Mouse (Mus musculus): ENCODE measurements around the gene Rab27a. TPM values are rescaled to one million over a fixed set of nuclear protein-coding genes. Genes with fewer than 3 reads are reported as not detected.
A peak's percentile ranks its signal among the peaks of the same experiment; 100 is the strongest.
"Not testable (repeated sequence)": the region's sequence is repeated elsewhere in the genome, so short reads cannot be mapped to it uniquely, and the experiment has no call there.

Rab27a gene
- polyA plus RNA-seq, 1 experiment from 2014 or later = 3.7 TPM

- Histone ChIP-seq H3K9me3 (replicated peaks) (no peaks in the 10 kb centered on the region), H3K4me1 (replicated peaks) (no peaks in the 10 kb centered on the region), H3K27ac (no peak overlapping the region), H3K9ac (no peak overlapping the region), H3K4me3 (no peak overlapping the region), H3K4me2 (no peak overlapping the region), H3K36me3 (no peaks in the 10 kb centered on the region), H3K27me3 (peaks cover 16% of the 10 kb centered on the region)
- 3% methylated on average over 1 of the region's 1 CpGs for WGBS
- ATAC-seq (replicated peaks; ENCODE audit: insufficient number of reproducible peaks, insufficient read depth, low FRiP score, low read depth) = no peak
Observed at GRCm38 (mm10) chr9:73091747-73092146, 47.1 kb downstream of the Rab27a start.

DNA sequence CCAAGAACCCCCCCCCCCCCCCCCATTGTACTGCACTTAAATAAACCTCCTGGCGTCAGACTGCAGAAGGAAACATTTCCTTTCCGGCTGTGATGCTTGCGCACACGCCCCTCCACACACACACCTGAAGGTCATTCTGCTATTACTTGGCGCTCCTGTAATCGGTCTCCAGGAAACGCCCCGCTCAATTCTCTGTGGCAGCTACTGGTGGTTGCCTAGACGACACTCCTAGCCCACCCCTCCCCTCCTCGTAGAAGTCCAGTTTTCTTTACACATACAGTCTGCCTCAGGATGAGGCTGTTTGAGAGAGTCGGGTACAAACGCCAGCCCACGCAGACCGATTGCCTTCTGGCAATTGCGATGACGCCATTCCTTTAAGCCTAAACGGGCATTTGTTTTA lies 49.9 kb downstream of the Rab27a start:
- Histone ChIP-seq H3K27me3 (peaks cover 13% of the 10 kb centered on the region), H3K9ac (no peak overlapping the region), H3K4me1 (replicated peaks) (no peaks in the 10 kb centered on the region), H3K36me3 (no peaks in the 10 kb centered on the region), H3K9me3 (replicated peaks) (no peaks in the 10 kb centered on the region), H3K27ac (no peak overlapping the region), H3K4me3 (no peak overlapping the region), H3K4me2 (no peak overlapping the region)
- WGBS = 50% methylated on average over 17 of the region's 17 CpGs
- ATAC-seq (replicated peaks; ENCODE audit: insufficient number of reproducible peaks, insufficient read depth, low FRiP score, low read depth) = no peak

DNA sequence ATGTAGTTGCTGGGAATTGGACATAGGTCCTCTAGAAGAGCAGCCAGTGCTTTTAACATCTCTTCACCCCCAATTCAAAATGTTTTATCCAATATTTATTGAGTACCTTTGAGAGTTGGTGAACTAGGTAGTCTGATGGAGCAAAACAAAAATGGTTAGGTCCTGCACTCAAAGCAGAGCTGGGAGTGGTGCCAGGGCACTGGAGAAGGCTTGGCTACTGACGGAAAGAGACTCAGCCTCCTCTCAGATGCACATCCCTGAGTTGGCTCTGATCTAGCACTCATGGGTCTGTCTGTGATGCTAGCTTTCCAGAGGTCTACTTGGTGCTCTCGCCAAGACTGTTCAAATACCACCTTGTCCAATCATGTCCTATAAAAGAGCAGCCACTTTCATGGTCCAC lies 53.2 kb downstream of the Rab27a start:
- H3K4me1 ChIP-seq (replicated peaks) = no peaks in the 10 kb centered on the region
- H3K36me3 ChIP-seq = no peaks in the 10 kb centered on the region
- no peak overlapping the region for H3K4me3 ChIP-seq
- H3K27ac ChIP-seq = no peak overlapping the region
- H3K9me3 ChIP-seq (replicated peaks) = no peaks in the 10 kb centered on the region
- 59% methylated on average over 2 of the region's 2 CpGs for WGBS
- no peak overlapping the region for H3K9ac ChIP-seq
- ATAC-seq (replicated peaks; ENCODE audit: insufficient number of reproducible peaks, insufficient read depth, low FRiP score, low read depth) = no peak
- no peak overlapping the region for H3K4me2 ChIP-seq
- peaks cover 20% of the 10 kb centered on the region for H3K27me3 ChIP-seq

- Histone ChIP-seq H3K9me3 (replicated peaks) (no peaks in the 10 kb centered on the region), H3K4me3 (no peak within 1 kb of the TSS), H3K4me2 (no peak within 1 kb of the TSS), H3K4me1 (replicated peaks) (peaks cover 8% of the 10 kb centered on the region), H3K36me3 (no peaks in the 10 kb centered on the region), H3K27ac (no peak within 1 kb of the TSS), H3K27me3 (peaks cover 41% of the 10 kb centered on the region), H3K9ac (no peak within 1 kb of the TSS)
- 84% methylated on average over 5 of the region's 5 CpGs for WGBS
- no peak for ATAC-seq (replicated peaks; ENCODE audit: insufficient number of reproducible peaks, insufficient read depth, low FRiP score, low read depth)
Observed at GRCm38 (mm10) chr9:73101536-73101935, 56.9 kb downstream of the Rab27a start, which contains the start of gene Khdc3. Gene Khdc3 (plus strand): TSS chr9:73101836.

GRCm38 (mm10) chr9:73102181-73102580 lies 57.5 kb downstream of the Rab27a start, which contains the start of gene Gm20509:
Gene Gm20509 (plus strand): TSS chr9:73102470.
- Histone ChIP-seq H3K4me2 (peak within 1 kb of the TSS; percentile 89), H3K27ac (no peak within 1 kb of the TSS), H3K36me3 (no peaks in the 10 kb centered on the region), H3K4me1 (replicated peaks) (peaks cover 8% of the 10 kb centered on the region), H3K9ac (peak within 1 kb of the TSS; percentile 38), H3K4me3 (peak within 1 kb of the TSS; percentile 49), H3K27me3 (peaks cover 41% of the 10 kb centered on the region), H3K9me3 (replicated peaks) (no peaks in the 10 kb centered on the region)
- 88% methylated on average over 4 of the region's 4 CpGs for WGBS
- ATAC-seq (replicated peaks; ENCODE audit: insufficient number of reproducible peaks, insufficient read depth, low FRiP score, low read depth) = no peak

GRCm38 (mm10) chr9:73103159-73103879 lies 58.7 kb downstream of the Rab27a start:
- ATAC-seq (replicated peaks; ENCODE audit: insufficient number of reproducible peaks, insufficient read depth, low FRiP score, low read depth) = no peak
- Histone ChIP-seq H3K9me3 (replicated peaks) (no peaks in the 10 kb centered on the region), H3K36me3 (no peaks in the 10 kb centered on the region), H3K4me1 (replicated peaks) (peaks cover 8% of the 10 kb centered on the region), H3K27ac (no peak overlapping the region), H3K4me3 (peak overlapping the region; percentile 49), H3K9ac (peak overlapping the region; percentile 38), H3K4me2 (peak overlapping the region; percentile 89), H3K27me3 (peaks cover 41% of the 10 kb centered on the region)
- WGBS = 4% methylated on average over 59 of the region's 60 CpGs

GRCm38 (mm10) chr9:73103880-73104198 lies 59.2 kb downstream of the Rab27a start:
- Histone ChIP-seq H3K9ac (peak overlapping the region; percentile 38; the same call in 1 of the 2 replicates), H3K36me3 (no peaks in the 10 kb centered on the region), H3K4me1 (replicated peaks) (peaks cover 8% of the 10 kb centered on the region), H3K4me3 (peak overlapping the region; percentile 49), H3K9me3 (replicated peaks) (no peaks in the 10 kb centered on the region), H3K27me3 (peaks cover 41% of the 10 kb centered on the region), H3K4me2 (peak overlapping the region; percentile 89), H3K27ac (no peak overlapping the region)
- no peak for ATAC-seq (replicated peaks; ENCODE audit: insufficient number of reproducible peaks, insufficient read depth, low FRiP score, low read depth)
- WGBS = 39% methylated on average over 5 of the region's 5 CpGs

DNA sequence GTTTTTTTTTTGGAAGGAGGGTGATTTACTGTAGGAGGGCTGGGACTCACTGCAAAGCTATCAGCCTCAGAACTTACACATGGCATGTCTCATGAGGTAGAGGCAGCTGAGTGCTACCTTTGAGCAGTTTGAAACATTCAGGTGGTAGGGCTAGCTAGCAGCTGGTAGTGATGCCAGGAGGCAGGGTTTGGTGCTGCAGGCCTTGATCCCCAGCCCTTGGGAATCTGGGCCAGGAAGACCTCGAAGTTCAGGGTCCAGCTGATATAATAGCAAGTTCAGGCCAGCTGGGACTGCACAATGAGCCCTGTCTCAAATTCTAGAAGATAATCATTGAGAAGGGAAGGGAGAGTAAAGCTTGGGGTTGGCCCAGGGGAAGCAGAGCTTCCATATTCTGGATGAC lies 60.5 kb downstream of the Rab27a start:
- Histone ChIP-seq H3K36me3 (no peaks in the 10 kb centered on the region), H3K9ac (no peak overlapping the region), H3K4me1 (replicated peaks) (peaks cover 8% of the 10 kb centered on the region), H3K4me3 (no peak overlapping the region), H3K27ac (no peak overlapping the region), H3K27me3 (peaks cover 41% of the 10 kb centered on the region), H3K9me3 (replicated peaks) (no peaks in the 10 kb centered on the region), H3K4me2 (no peak overlapping the region)
- WGBS = 68% methylated on average over 1 of the region's 1 CpGs
- ATAC-seq (replicated peaks; ENCODE audit: insufficient number of reproducible peaks, insufficient read depth, low FRiP score, low read depth) = no peak

DNA sequence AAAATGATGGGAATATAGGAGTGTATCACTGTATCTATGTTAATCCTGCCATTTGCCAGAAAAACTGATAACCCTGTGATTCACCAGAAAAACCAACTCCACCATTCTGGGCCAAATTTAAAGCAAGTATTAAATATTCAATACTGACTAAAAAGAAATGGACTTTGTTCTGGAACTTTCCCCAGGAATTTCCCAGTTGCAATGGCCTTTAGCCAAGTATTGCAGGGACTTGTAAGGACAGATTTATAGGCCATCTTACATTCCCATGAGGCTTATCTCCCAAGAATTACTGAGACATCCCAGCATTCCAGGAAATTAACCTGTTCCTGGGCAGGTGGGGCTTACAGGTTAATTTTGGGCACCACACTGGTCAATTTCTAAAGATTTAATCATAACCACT lies 61.1 kb downstream of the Rab27a start:
- H3K4me2 ChIP-seq = no peak overlapping the region
- H3K36me3 ChIP-seq = no peaks in the 10 kb centered on the region
- no peak overlapping the region for H3K9ac ChIP-seq
- no peaks in the 10 kb centered on the region for H3K9me3 ChIP-seq (replicated peaks)
- no peak for ATAC-seq (replicated peaks; ENCODE audit: insufficient number of reproducible peaks, insufficient read depth, low FRiP score, low read depth)
- no peak overlapping the region for H3K27ac ChIP-seq
- H3K4me3 ChIP-seq = no peak overlapping the region
- peaks cover 8% of the 10 kb centered on the region for H3K4me1 ChIP-seq (replicated peaks)
- H3K27me3 ChIP-seq = peaks cover 41% of the 10 kb centered on the region

- peaks cover 17% of the 10 kb centered on the region for H3K36me3 ChIP-seq
- peak; percentile 90 for ATAC-seq (replicated peaks; ENCODE audit: insufficient number of reproducible peaks, insufficient read depth, low FRiP score, low read depth)
- WGBS = under 1% methylated on average over 64 of the region's 64 CpGs
- peak within 1 kb of the TSS; percentile 70 for H3K27ac ChIP-seq
- H3K4me1 ChIP-seq (replicated peaks) = peaks cover 10% of the 10 kb centered on the region
- H3K4me2 ChIP-seq = peak within 1 kb of the TSS; percentile 84
- peak within 1 kb of the TSS; percentile 96 for H3K4me3 ChIP-seq
- no peaks in the 10 kb centered on the region for H3K9me3 ChIP-seq (replicated peaks)
- peak within 1 kb of the TSS; percentile 85 for H3K9ac ChIP-seq
- H3K27me3 ChIP-seq = no peaks in the 10 kb centered on the region; the same call in 1 of the 2 replicates
Observed at GRCm38 (mm10) chr9:73112919-73113906, 68.6 kb downstream of the Rab27a start, which contains the start of gene Rsl24d1. Gene Rsl24d1 (plus strand): TSS chr9:73113426.

- not testable (repeated sequence) for H3K4me3 ChIP-seq; ATAC-seq (replicated peaks; ENCODE audit: insufficient number of reproducible peaks, insufficient read depth, low FRiP score, low read depth); H3K27ac ChIP-seq; H3K4me1 ChIP-seq (replicated peaks); H3K4me2 ChIP-seq; H3K9ac ChIP-seq; H3K27me3 ChIP-seq; H3K9me3 ChIP-seq (replicated peaks)
- peaks cover 42% of the 10 kb centered on the region for H3K36me3 ChIP-seq
- 96% methylated on average over 5 of the region's 6 CpGs for WGBS
Observed at GRCm38 (mm10) chr9:73116704-73117103, 72.0 kb downstream of the Rab27a start.

All from heart, embryonic 15.5 days (tissue).